In the genomic region with DNA sequence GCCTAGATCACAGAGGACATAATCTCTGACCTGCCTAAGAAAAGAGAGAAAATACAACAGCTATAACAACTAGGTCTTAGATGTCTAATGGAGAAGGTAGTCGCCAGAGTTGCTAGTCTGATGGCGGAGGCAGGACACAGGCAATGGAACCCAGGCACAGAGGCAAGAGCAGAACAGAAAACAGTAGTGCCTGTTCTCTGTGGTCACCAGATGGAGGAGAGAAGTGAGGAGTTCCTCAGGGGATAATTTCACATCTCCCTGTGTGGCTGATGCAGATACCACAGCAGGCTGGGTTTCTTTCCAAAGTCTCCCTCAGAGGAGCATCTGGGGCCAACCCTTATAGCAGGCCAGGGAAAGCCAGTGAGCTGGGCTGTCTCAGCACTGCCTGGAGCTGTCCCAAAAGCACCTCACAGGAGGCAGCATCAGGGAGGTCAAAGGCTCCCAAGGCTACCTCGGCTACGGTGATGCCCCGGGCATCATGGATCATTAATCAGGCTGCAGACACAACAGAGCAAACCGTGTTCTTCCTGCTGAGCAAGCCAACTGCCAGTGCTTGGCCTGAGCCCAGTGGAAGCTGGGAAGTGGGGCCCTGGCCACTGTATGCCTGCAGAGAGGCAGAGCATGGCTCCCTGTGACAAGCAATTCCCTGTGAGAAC, we compare ENCODE assay signal across 11 mouse cellular contexts. TPM values are rescaled to one million over a fixed set of nuclear protein-coding genes. Genes with fewer than 3 reads are reported as not detected.
A peak's percentile ranks its signal among the peaks of the same experiment; 100 is the strongest.
DNase-seq lines count a peak whose midpoint lies in the region; ATAC-seq and TF ChIP-seq lines count a peak whose summit lies in the region.
"Had no signal": no experiment of that assay in that cellular context is flagged by ENCODE, and none has a peak within 500 bp of the region (broad histone marks: within the 10 kb centered on the region; RNA-seq: fewer than 3 reads in every experiment).

No protein-coding gene starts in this region.

- TF ChIP-seq POLR2A in brain, embryonic 14.5 days (IDR thresholded peaks at IDR 0.05; ENCODE audit: borderline replicate concordance, extremely low read depth, insufficient read depth, insufficient read length, poor library complexity, severe bottlenecking) = no peak

- no peaks in the 10 kb centered on the region for H3K9me3 ChIP-seq in embryonic facial prominence, embryonic 14.5 days (ENCODE audit: control insufficient read depth, low read length)
- no peaks in the 10 kb centered on the region for H3K9me3 ChIP-seq in embryonic facial prominence, embryonic 10.5 days
- no peaks in the 10 kb centered on the region for H3K9me3 ChIP-seq in hindbrain, embryonic 12.5 days (replicated peaks)
- no peaks in the 10 kb centered on the region for H3K9me3 ChIP-seq in forebrain, embryonic 10.5 days
- H3K9me3 ChIP-seq in heart, embryonic 11.5 days (replicated peaks; ENCODE audit: control insufficient read depth, low read length) = no peaks in the 10 kb centered on the region
- H3K9me3 ChIP-seq: heart, embryonic 13.5 days had no signal

- H3K4me2 ChIP-seq in embryonic facial prominence, embryonic 14.5 days (ENCODE audit: low read depth, low read length) = no peak overlapping the region
- H3K4me2 ChIP-seq in hindbrain, embryonic 12.5 days (replicated peaks) = no peak overlapping the region
- no peak overlapping the region for H3K4me2 ChIP-seq in heart, embryonic 11.5 days
- H3K4me2 ChIP-seq: heart, embryonic 13.5 days had no signal

- DNase-seq in embryonic facial prominence, embryonic 14.5 days (ENCODE audit: low spot score) = peak; percentile 5
- DNase-seq in embryonic facial prominence, embryonic 10.5 days (ENCODE audit: low spot score) = no peak
- peak; percentile 29 for DNase-seq in brain, embryonic 14.5 days (ENCODE audit: low read depth)
- DNase-seq in forebrain, embryonic 10.5 days (ENCODE audit: extremely low spot score, low spot score) = no peak
- no peak for DNase-seq in right cerebral cortex, postnatal 4 days
- DNase-seq: liver; thymus, postnatal 36 days had no signal

- no peak for TF ChIP-seq CTCF in brain, embryonic 14.5 days (IDR thresholded peaks at IDR 0.05; ENCODE audit: borderline replicate concordance, extremely low read depth, insufficient read depth, insufficient read length)

- H3K9ac ChIP-seq in embryonic facial prominence, embryonic 14.5 days (ENCODE audit: low read depth, low read length) = no peak overlapping the region
- 0 out of 2 replicates have a peak overlapping the region, but pooled peaks have one; percentile 4 for H3K9ac ChIP-seq in hindbrain, embryonic 12.5 days
- H3K9ac ChIP-seq in heart, embryonic 11.5 days (ENCODE audit: low read depth, low read length) = no peak overlapping the region
- H3K9ac ChIP-seq: heart, embryonic 13.5 days had no signal

- no peaks in the 10 kb centered on the region for H3K36me3 ChIP-seq in embryonic facial prominence, embryonic 14.5 days (ENCODE audit: control insufficient read depth, insufficient read depth, low read length)
- H3K36me3 ChIP-seq in embryonic facial prominence, embryonic 10.5 days (replicated peaks) = no peaks in the 10 kb centered on the region
- no peaks in the 10 kb centered on the region for H3K36me3 ChIP-seq in hindbrain, embryonic 12.5 days
- no peaks in the 10 kb centered on the region for H3K36me3 ChIP-seq in forebrain, embryonic 10.5 days (replicated peaks)
- H3K36me3 ChIP-seq in heart, embryonic 11.5 days (ENCODE audit: control insufficient read depth, insufficient read depth, low read length) = no peaks in the 10 kb centered on the region
- H3K36me3 ChIP-seq: heart, embryonic 13.5 days had no signal

- H3K4me1 ChIP-seq in embryonic facial prominence, embryonic 14.5 days (ENCODE audit: control insufficient read depth, insufficient read depth, low read length) = no peaks in the 10 kb centered on the region
- H3K4me1 ChIP-seq in embryonic facial prominence, embryonic 10.5 days = peaks cover 28% of the 10 kb centered on the region
- peaks cover 21% of the 10 kb centered on the region for H3K4me1 ChIP-seq in hindbrain, embryonic 12.5 days
- peaks cover 30% of the 10 kb centered on the region for H3K4me1 ChIP-seq in forebrain, embryonic 10.5 days
- 0 out of 2 replicates have a peak, but pooled peaks cover 3% of the 10 kb centered on the region for H3K4me1 ChIP-seq in heart, embryonic 11.5 days (ENCODE audit: control insufficient read depth, insufficient read depth, low read length)

- no peak for ATAC-seq in embryonic facial prominence, embryonic 14.5 days (ENCODE audit: low read depth)
- no peak for ATAC-seq in hindbrain, embryonic 12.5 days (ENCODE audit: low FRiP score)
- peak; percentile 47 for ATAC-seq in megakaryocyte progenitor cell, adult 5-6 weeks (replicated peaks; ENCODE audit: poor library complexity)
- no peak for ATAC-seq in heart, embryonic 11.5 days (replicated peaks; ENCODE audit: insufficient number of reproducible peaks, low FRiP score, low TSS enrichment)

- H3K27me3 ChIP-seq in embryonic facial prominence, embryonic 14.5 days (replicated peaks; ENCODE audit: control insufficient read depth, insufficient read depth, low read length) = no peaks in the 10 kb centered on the region
- H3K27me3 ChIP-seq in embryonic facial prominence, embryonic 10.5 days (replicated peaks; ENCODE audit: low read depth, poor library complexity, severe bottlenecking) = no peaks in the 10 kb centered on the region
- no peaks in the 10 kb centered on the region for H3K27me3 ChIP-seq in hindbrain, embryonic 12.5 days
- H3K27me3 ChIP-seq in forebrain, embryonic 10.5 days (ENCODE audit: poor library complexity, severe bottlenecking) = no peaks in the 10 kb centered on the region
- H3K27me3 ChIP-seq in heart, embryonic 11.5 days (ENCODE audit: control insufficient read depth, insufficient read depth, low read length) = no peaks in the 10 kb centered on the region; the same call in 1 of the 2 replicates

- 58% methylated on average over 6 of the region's 6 CpGs for WGBS in embryonic facial prominence, embryonic 14.5 days
- WGBS in embryonic facial prominence, embryonic 10.5 days = 65% methylated on average over 6 of the region's 6 CpGs
- 46% methylated on average over 6 of the region's 6 CpGs for WGBS in hindbrain, embryonic 12.5 days
- 73% methylated on average over 6 of the region's 6 CpGs for WGBS in forebrain, embryonic 10.5 days
- 65% methylated on average over 6 of the region's 6 CpGs for WGBS in heart, embryonic 11.5 days (ENCODE audit: insufficient replicate concordance)

- no peak overlapping the region for H3K27ac ChIP-seq in embryonic facial prominence, embryonic 14.5 days (replicated peaks; ENCODE audit: low read depth, low read length)
- H3K27ac ChIP-seq in embryonic facial prominence, embryonic 10.5 days (replicated peaks) = no peak overlapping the region
- no peak overlapping the region for H3K27ac ChIP-seq in hindbrain, embryonic 12.5 days
- no peak overlapping the region for H3K27ac ChIP-seq in forebrain, embryonic 10.5 days
- H3K27ac ChIP-seq in heart, embryonic 11.5 days (ENCODE audit: low read depth, low read length) = no peak overlapping the region
- H3K27ac ChIP-seq: heart, embryonic 13.5 days had no signal

- no peak overlapping the region for H3K4me3 ChIP-seq in embryonic facial prominence, embryonic 14.5 days (ENCODE audit: low read depth, low read length)
- no peak overlapping the region for H3K4me3 ChIP-seq in embryonic facial prominence, embryonic 10.5 days
- no peak overlapping the region for H3K4me3 ChIP-seq in hindbrain, embryonic 12.5 days
- H3K4me3 ChIP-seq in forebrain, embryonic 10.5 days = no peak overlapping the region
- H3K4me3 ChIP-seq in heart, embryonic 11.5 days (ENCODE audit: low read depth, low read length) = no peak overlapping the region
- H3K4me3 ChIP-seq: heart, embryonic 13.5 days had no signal

RNA-seq across cellular contexts. Expression of gene Plxdc1, which starts 29.2 kb away (rescaled TPM):
- polyA plus RNA-seq in embryonic facial prominence, embryonic 14.5 days (2014; fragmentation: Nextera tagmentation; extraction: Ambion mirVana) = 1.6 and 2.0 TPM in 2 replicates
- polyA plus RNA-seq in embryonic facial prominence, embryonic 10.5 days (2016; fragmentation: Nextera tagmentation; extraction: Ambion mirVana) = 0.07 and 0.13 TPM in 2 replicates
- 0.67 and 0.90 TPM in 2 replicates for polyA plus RNA-seq in brain, embryonic 14.5 days (2012; rRNA removed)
- 0.13 and 0.26 TPM in 2 replicates for polyA plus RNA-seq in hindbrain, embryonic 12.5 days (2016; fragmentation: Nextera tagmentation; extraction: Ambion mirVana)
- total RNA-seq in megakaryocyte progenitor cell, adult 5-6 weeks (2015) = 2.3 and 3.0 TPM in 2 replicates
- total RNA-seq in megakaryocyte progenitor cell, adult 5-6 weeks (2017) = 0.92 and 1.0 TPM in 2 replicates
- 0.11 and 0.16 TPM in 2 replicates for polyA plus RNA-seq in forebrain, embryonic 10.5 days (2016; fragmentation: Nextera tagmentation; extraction: Ambion mirVana)
- polyA plus RNA-seq in heart, embryonic 11.5 days (2014; fragmentation: Nextera tagmentation; extraction: Ambion mirVana) = 0.14 TPM in 1 of 2 replicates, not detected in the other

RNA-seq across cellular contexts. Expression of gene Arl5c, which starts 38.9 kb away (rescaled TPM):
- 6.1 and 7.0 TPM in 2 replicates for polyA plus RNA-seq in embryonic facial prominence, embryonic 14.5 days (2014; fragmentation: Nextera tagmentation; extraction: Ambion mirVana)
- polyA plus RNA-seq in embryonic facial prominence, embryonic 10.5 days (2016; fragmentation: Nextera tagmentation; extraction: Ambion mirVana) = 15.6 and 19.2 TPM in 2 replicates
- 0.89 and 1.1 TPM in 2 replicates for polyA plus RNA-seq in brain, embryonic 14.5 days (2012; rRNA removed)
- 5.7 and 7.0 TPM in 2 replicates for polyA plus RNA-seq in hindbrain, embryonic 12.5 days (2016; fragmentation: Nextera tagmentation; extraction: Ambion mirVana)
- 3.9 and 6.1 TPM in 2 replicates for total RNA-seq in megakaryocyte progenitor cell, adult 5-6 weeks (2015)
- 2.5 and 7.6 TPM in 2 replicates for total RNA-seq in megakaryocyte progenitor cell, adult 5-6 weeks (2017)
- polyA plus RNA-seq in forebrain, embryonic 10.5 days (2016; fragmentation: Nextera tagmentation; extraction: Ambion mirVana) = 15.2 and 17.6 TPM in 2 replicates
- 7.2 and 8.0 TPM in 2 replicates for polyA plus RNA-seq in heart, embryonic 11.5 days (2014; fragmentation: Nextera tagmentation; extraction: Ambion mirVana)

Comparison
In these comparisons a context has a peak if more than half of its experiments do, and no peak if none do; other contexts are left out.
1. DNase-seq: peak in embryonic facial prominence, embryonic 14.5 days (single experiment) and brain, embryonic 14.5 days (single experiment); none in embryonic facial prominence, embryonic 10.5 days (single experiment), forebrain, embryonic 10.5 days (single experiment) and right cerebral cortex, postnatal 4 days (single experiment).